In the genomic region with DNA sequence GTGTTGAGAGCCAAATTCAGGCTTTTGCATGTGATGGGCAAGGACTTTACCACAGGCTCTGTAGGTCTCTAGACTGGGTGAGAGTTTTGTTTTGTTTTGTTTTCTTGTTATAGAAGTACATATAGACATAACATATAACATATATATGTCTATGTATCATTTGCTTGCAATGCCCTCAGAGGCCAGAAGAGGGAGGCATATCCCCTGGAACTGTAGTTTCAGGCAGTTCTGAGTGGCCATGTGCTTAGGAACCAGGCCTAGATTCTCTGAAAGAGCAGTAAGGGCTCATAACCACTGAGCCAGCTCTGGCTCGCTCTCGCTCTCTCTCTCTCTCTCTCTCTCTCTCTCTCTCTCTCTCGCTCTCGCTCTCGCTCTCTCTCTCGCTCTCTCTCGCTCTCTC, we compare ENCODE assay signal across 8 mouse cellular contexts. TPM values are rescaled to one million over a fixed set of nuclear protein-coding genes. Genes with fewer than 3 reads are reported as not detected.
A peak's percentile ranks its signal among the peaks of the same experiment; 100 is the strongest.
DNase-seq lines count a peak whose midpoint lies in the region; ATAC-seq and TF ChIP-seq lines count a peak whose summit lies in the region.

No protein-coding gene starts in this region.

- H3K9ac ChIP-seq in forebrain, embryonic 14.5 days (ENCODE audit: low read length) = no peak overlapping the region
- no peak overlapping the region for H3K9ac ChIP-seq in forebrain, embryonic 12.5 days
- no peak overlapping the region for H3K9ac ChIP-seq in limb, embryonic 14.5 days (ENCODE audit: low read depth, low read length, severe bottlenecking)

- 85% methylated on average over 7 of the region's 7 CpGs for WGBS in forebrain, embryonic 14.5 days
- 79% methylated on average over 7 of the region's 7 CpGs for WGBS in forebrain, embryonic 12.5 days
- 90% methylated on average over 7 of the region's 7 CpGs for WGBS in limb, embryonic 14.5 days
- WGBS in small intestine, adult 2 months = 68% methylated on average over 7 of the region's 7 CpGs

- no peaks in the 10 kb centered on the region for H3K4me1 ChIP-seq in forebrain, embryonic 14.5 days (ENCODE audit: control insufficient read depth, insufficient read depth, low read length)
- no peaks in the 10 kb centered on the region for H3K4me1 ChIP-seq in forebrain, embryonic 12.5 days
- H3K4me1 ChIP-seq in limb, embryonic 14.5 days (ENCODE audit: control insufficient read depth, insufficient read depth, low read length) = no peaks in the 10 kb centered on the region
- peaks cover 7% of the 10 kb centered on the region; the same call in 1 of the 2 replicates for H3K4me1 ChIP-seq in small intestine, adult 2 months (ENCODE audit: control insufficient read depth, insufficient read depth, insufficient read length, low read length)

- H3K4me2 ChIP-seq in forebrain, embryonic 14.5 days (ENCODE audit: low read length) = no peak overlapping the region
- H3K4me2 ChIP-seq in forebrain, embryonic 12.5 days = no peak overlapping the region
- no peak overlapping the region for H3K4me2 ChIP-seq in limb, embryonic 14.5 days (replicated peaks; ENCODE audit: low read depth, low read length, severe bottlenecking)

- no peaks in the 10 kb centered on the region for H3K9me3 ChIP-seq in forebrain, embryonic 14.5 days (replicated peaks; ENCODE audit: control insufficient read depth, low read length)
- no peaks in the 10 kb centered on the region for H3K9me3 ChIP-seq in forebrain, embryonic 12.5 days
- no peaks in the 10 kb centered on the region for H3K9me3 ChIP-seq in limb, embryonic 14.5 days (ENCODE audit: control insufficient read depth, low read length)

- intact Hi-C loops in gastrocnemius, postnatal 36 days (cut with DNase I) = loop anchor here (5.0 kb wide), 1 partner anchor 164 kb away; no protein-coding TSS in a partner anchor

- no peak overlapping the region for H3K27ac ChIP-seq in forebrain, embryonic 14.5 days (ENCODE audit: low read depth, low read length)
- H3K27ac ChIP-seq in forebrain, embryonic 12.5 days = no peak overlapping the region
- no peak overlapping the region for H3K27ac ChIP-seq in limb, embryonic 14.5 days (replicated peaks; ENCODE audit: low read depth, low read length)
- H3K27ac ChIP-seq in small intestine, adult 2 months (ENCODE audit: insufficient read depth, low read depth, low read length) = no peak overlapping the region

- peak; percentile 45 for DNase-seq in forebrain, embryonic 14.5 days (ENCODE audit: low spot score)
- DNase-seq in right cerebral cortex, postnatal 14 days = peak; percentile 51
- DNase-seq in right cerebral cortex, postnatal 36 days (ENCODE audit: low spot score in 2 of 2) = no peak
- DNase-seq in c-Kit-positive CD71-negative TER-119-negative erythroid progenitor cells, embryonic 14.5 days (ENCODE audit: low read depth) = peak; percentile 47
- DNase-seq in limb, embryonic 14.5 days (ENCODE audit: low spot score) = peak; percentile 45
- no peak for DNase-seq in gastrocnemius, postnatal 36 days

- ATAC-seq in forebrain, embryonic 14.5 days = no peak
- ATAC-seq in forebrain, embryonic 12.5 days (ENCODE audit: low FRiP score) = no peak
- ATAC-seq in limb, embryonic 14.5 days (ENCODE audit: low FRiP score, low read depth) = no peak

- no peaks in the 10 kb centered on the region for H3K27me3 ChIP-seq in forebrain, embryonic 14.5 days (replicated peaks; ENCODE audit: control insufficient read depth, insufficient read depth, low read length)
- H3K27me3 ChIP-seq in forebrain, embryonic 12.5 days = no peaks in the 10 kb centered on the region
- H3K27me3 ChIP-seq in limb, embryonic 14.5 days (ENCODE audit: control insufficient read depth, insufficient read depth, low read length) = no peaks in the 10 kb centered on the region
- H3K27me3 ChIP-seq in small intestine, adult 2 months (ENCODE audit: control insufficient read depth, insufficient read depth, low read length) = no peaks in the 10 kb centered on the region

- peak; percentile 43; the same call in 1 of the 2 replicates for TF ChIP-seq CTCF in small intestine, adult 2 months (IDR thresholded peaks at IDR 0.05; ENCODE audit: extremely low read depth, insufficient read length, insufficient replicate concordance, low read depth, low read length)

- H3K36me3 ChIP-seq in forebrain, embryonic 14.5 days (ENCODE audit: control insufficient read depth, insufficient read depth, low read length) = no peaks in the 10 kb centered on the region
- H3K36me3 ChIP-seq in forebrain, embryonic 12.5 days (replicated peaks) = peaks cover 4% of the 10 kb centered on the region; the same call in 1 of the 2 replicates
- no peaks in the 10 kb centered on the region for H3K36me3 ChIP-seq in limb, embryonic 14.5 days (ENCODE audit: control insufficient read depth, insufficient read depth, low read length)
- peaks cover 4% of the 10 kb centered on the region; the same call in 1 of the 2 replicates for H3K36me3 ChIP-seq in small intestine, adult 2 months (ENCODE audit: control insufficient read depth, insufficient read depth, low read length)

- no peak overlapping the region for H3K4me3 ChIP-seq in forebrain, embryonic 14.5 days (ENCODE audit: low read depth, low read length)
- no peak overlapping the region for H3K4me3 ChIP-seq in forebrain, embryonic 12.5 days (replicated peaks)
- H3K4me3 ChIP-seq in limb, embryonic 14.5 days (replicated peaks; ENCODE audit: low read length) = no peak overlapping the region
- no peak overlapping the region for H3K4me3 ChIP-seq in small intestine, adult 2 months (ENCODE audit: low read depth, low read length)

- no peak for TF ChIP-seq POLR2A in limb, embryonic 14.5 days (IDR thresholded peaks at IDR 0.05; ENCODE audit: borderline replicate concordance, extremely low read depth, insufficient read depth, insufficient read length)
- TF ChIP-seq POLR2A in small intestine, adult 2 months (IDR thresholded peaks at IDR 0.05; ENCODE audit: low read depth, low read length) = no peak

RNA-seq across cellular contexts. Expression of gene Tmppe, which starts 17.3 kb away (rescaled TPM):
- 1.7 and 1.8 TPM in 2 replicates for polyA plus RNA-seq in forebrain, embryonic 14.5 days (2014; fragmentation: Nextera tagmentation; extraction: Ambion mirVana)
- 8.2 and 8.7 TPM in 2 replicates for polyA plus RNA-seq in forebrain, embryonic 12.5 days (2016; fragmentation: Nextera tagmentation; extraction: Ambion mirVana)
- 4.4 and 5.4 TPM in 2 replicates for polyA plus RNA-seq in limb, embryonic 14.5 days (2012; rRNA removed)
- 3.5 and 3.7 TPM in 2 replicates for polyA plus RNA-seq in limb, embryonic 14.5 days (2014; fragmentation: Nextera tagmentation; extraction: Ambion mirVana)
- polyA plus RNA-seq in small intestine, adult 2 months (2012; rRNA removed) = 3.8 and 4.6 TPM in 2 replicates
- total RNA-seq in gastrocnemius, postnatal 36 days (2021) = 1 to 10 TPM in 1 of 2 experiments, under 1 TPM in 1; 0.84 to 1.5 TPM

RNA-seq across cellular contexts. Expression of gene Glb1, which starts 17.3 kb away (rescaled TPM):
- polyA plus RNA-seq in forebrain, embryonic 14.5 days (2014; fragmentation: Nextera tagmentation; extraction: Ambion mirVana) = 25.9 and 26.3 TPM in 2 replicates
- 19.9 and 21.4 TPM in 2 replicates for polyA plus RNA-seq in forebrain, embryonic 12.5 days (2016; fragmentation: Nextera tagmentation; extraction: Ambion mirVana)
- polyA plus RNA-seq in limb, embryonic 14.5 days (2012; rRNA removed) = 36.6 and 44.0 TPM in 2 replicates
- polyA plus RNA-seq in limb, embryonic 14.5 days (2014; fragmentation: Nextera tagmentation; extraction: Ambion mirVana) = 40.7 and 41.9 TPM in 2 replicates
- polyA plus RNA-seq in small intestine, adult 2 months (2012; rRNA removed) = 15.5 and 25.4 TPM in 2 replicates
- total RNA-seq in gastrocnemius, postnatal 36 days (2021) = 1 to 10 TPM; 4.3 to 4.9 TPM

RNA-seq across cellular contexts. Expression of gene Crtap, which starts 27.7 kb away (rescaled TPM):
- polyA plus RNA-seq in forebrain, embryonic 14.5 days (2014; fragmentation: Nextera tagmentation; extraction: Ambion mirVana) = 23.6 and 26.2 TPM in 2 replicates
- polyA plus RNA-seq in forebrain, embryonic 12.5 days (2016; fragmentation: Nextera tagmentation; extraction: Ambion mirVana) = 28.3 and 36.8 TPM in 2 replicates
- polyA plus RNA-seq in limb, embryonic 14.5 days (2012; rRNA removed) = 242 and 272 TPM in 2 replicates
- 221 and 228 TPM in 2 replicates for polyA plus RNA-seq in limb, embryonic 14.5 days (2014; fragmentation: Nextera tagmentation; extraction: Ambion mirVana)
- 21.9 and 28.8 TPM in 2 replicates for polyA plus RNA-seq in small intestine, adult 2 months (2012; rRNA removed)
- total RNA-seq in gastrocnemius, postnatal 36 days (2021) = 10 to 100 TPM in 1 of 2 experiments, 1 to 10 TPM in 1; 8.8 to 11.3 TPM

Comparison
In these comparisons a context has a peak if more than half of its experiments do, and no peak if none do; other contexts are left out.
1. DNase-seq: peak in forebrain, embryonic 14.5 days (single experiment), right cerebral cortex, postnatal 14 days (single experiment), c-Kit-positive CD71-negative TER-119-negative erythroid progenitor cells, embryonic 14.5 days (single experiment) and limb, embryonic 14.5 days (single experiment); none in right cerebral cortex, postnatal 36 days (0 of 2) and gastrocnemius, postnatal 36 days (0 of 2).